Mouse (Mus musculus) G1E (cell line): ENCODE measurements around the gene Mtap. TPM values are rescaled to one million over a fixed set of nuclear protein-coding genes. Genes with fewer than 3 reads are reported as not detected.
A peak's percentile ranks its signal among the peaks of the same experiment; 100 is the strongest.

Source experiments
- ATAC-seq: 2 replicates; pipeline ENCODE4 v1.8.0; 2016; ENCODE audit warnings: mild to moderate bottlenecking; ENCODE audit not compliant: insufficient number of reproducible peaks, poor library complexity, low FRiP score, severe bottlenecking; ENCODE audit errors: extremely low read depth
- DNase-seq: peaks from one replicate; pipeline ENCODE4 v3.0.0; 2012; ENCODE audit warnings: low spot score
- H3K27me3 ChIP-seq: 2 replicates; pipeline ENCODE4 v1.6.1; 2012; ENCODE audit warnings: mild to moderate bottlenecking, low read length, inconsistent platforms; ENCODE audit not compliant: insufficient read depth
- H3K36me3 ChIP-seq: replicated peaks from 2 replicates; pipeline ENCODE3; 2012; ENCODE audit warnings: mild to moderate bottlenecking, inconsistent platforms
- H3K4me1 ChIP-seq: 2 replicates; pipeline ENCODE4 v1.6.1; 2012; ENCODE audit warnings: low read depth, low read length, inconsistent platforms, mixed read lengths; ENCODE audit not compliant: insufficient read depth
- H3K4me3 ChIP-seq: 2 replicates; pipeline ENCODE4 v1.5.1; 2012; ENCODE audit warnings: low read depth, mild to moderate bottlenecking, inconsistent platforms, low read length, moderate library complexity, mixed read lengths
- H3K9me3 ChIP-seq: replicated peaks from 2 replicates; pipeline ENCODE4 v1.6.1; 2012; ENCODE audit warnings: inconsistent platforms
- CTCF ChIP-seq: IDR thresholded peaks from 2 replicates; pipeline ENCODE4 v1.5.1; 2012; ENCODE audit warnings: low read depth, low read length, inconsistent platforms, mixed read lengths
- GATA1 ChIP-seq: IDR thresholded peaks from 2 replicates; pipeline ENCODE4 v1.6.1; 2012; ENCODE audit warnings: borderline replicate concordance, low read length, inconsistent platforms, mixed read lengths
- GATA2 ChIP-seq: IDR thresholded peaks from 2 replicates; pipeline ENCODE4 v1.6.1; 2012; ENCODE audit warnings: low read depth, low read length, inconsistent platforms, borderline replicate concordance
- POLR2AphosphoS5 ChIP-seq: IDR thresholded peaks from 2 replicates; pipeline ENCODE4 v1.6.1; 2012; ENCODE audit warnings: low read depth, low read length, inconsistent platforms; ENCODE audit not compliant: insufficient replicate concordance
- TAL1 ChIP-seq: conservative IDR thresholded peaks from 2 replicates; pipeline ENCODE4 v1.6.1; 2012; ENCODE audit warnings: low read depth, low read length, inconsistent platforms, mixed read lengths
- polyA plus RNA-seq: library from polyadenylated mRNA; stranded (reverse); fragments of >175 nt; gene quantifications from 2 replicates; pipeline ENCODE4 v1.2.3, GENCODE M21; 2012
- total RNA-seq, 2 experiments: library from RNA; stranded (forward) in 1 of 2; stranded (reverse) in 1 of 2; fragments of 200-1000 nt in 1 of 2; fragments of >200 nt in 1 of 2; fragmentation: Nextera tagmentation in 1 of 2; gene quantifications; 2 replicates each; pipeline ENCODE4 v1.2.3; 2014 to 2017

Mtap gene
- total and polyA plus RNA-seq, 3 experiments = 0.27 TPM; not detected in 2

GRCm38 (mm10) chr4:89128937-89129277, 8.0 kb upstream of the Mtap start:
- Histone ChIP-seq H3K9me3 (peaks cover 13% of the 10 kb centered on the region), H3K4me1 (no peaks in the 10 kb centered on the region), H3K36me3 (no peaks in the 10 kb centered on the region), H3K27me3 (no peaks in the 10 kb centered on the region), H3K4me3 (no peak overlapping the region)
- DNase-seq (no peak), ATAC-seq (no peak)
- TF ChIP-seq GATA2 = no peak
- TF ChIP-seq TAL1 = no peak
- no peak for TF ChIP-seq POLR2AphosphoS5
- no peak for TF ChIP-seq GATA1
- TF ChIP-seq CTCF = no peak

GRCm38 (mm10) chr4:89129311-89129913, 7.5 kb upstream of the Mtap start:
- no peaks in the 10 kb centered on the region for H3K36me3 ChIP-seq
- peaks cover 11% of the 10 kb centered on the region for H3K9me3 ChIP-seq
- TF ChIP-seq POLR2AphosphoS5 (no peak), GATA2 (no peak), GATA1 (no peak), TAL1 (no peak), CTCF (no peak)
- no peaks in the 10 kb centered on the region for H3K4me1 ChIP-seq
- H3K4me3 ChIP-seq = no peak overlapping the region
- peak; percentile 8; the same call in 1 of the 2 replicates for ATAC-seq
- DNase-seq = no peak
- no peaks in the 10 kb centered on the region for H3K27me3 ChIP-seq

- no peak for ATAC-seq
- Histone ChIP-seq H3K4me3 (no peak overlapping the region), H3K27me3 (no peaks in the 10 kb centered on the region), H3K36me3 (no peaks in the 10 kb centered on the region), H3K9me3 (peaks cover 23% of the 10 kb centered on the region), H3K4me1 (no peaks in the 10 kb centered on the region)
- DNase-seq = no peak
- no peak for TF ChIP-seq GATA1
- no peak for TF ChIP-seq GATA2
- TF ChIP-seq POLR2AphosphoS5 = no peak
- no peak for TF ChIP-seq TAL1
Observed at GRCm38 (mm10) chr4:89131795-89132194, 5.1 kb upstream of the Mtap start.

GRCm38 (mm10) chr4:89136356-89136755, 566 bp upstream of the Mtap start:
- ATAC-seq (no peak), DNase-seq (no peak)
- Histone ChIP-seq H3K9me3 (peaks cover 45% of the 10 kb centered on the region), H3K36me3 (no peaks in the 10 kb centered on the region), H3K4me1 (no peaks in the 10 kb centered on the region), H3K27me3 (no peaks in the 10 kb centered on the region), H3K4me3 (no peak overlapping the region)
- no peak for TF ChIP-seq POLR2AphosphoS5
- no peak for TF ChIP-seq GATA1
- no peak for TF ChIP-seq GATA2
- no peak for TF ChIP-seq TAL1
- TF ChIP-seq CTCF = no peak

- peaks cover 56% of the 10 kb centered on the region for H3K9me3 ChIP-seq
- TF ChIP-seq GATA1 (no peak), GATA2 (no peak), CTCF (no peak), POLR2AphosphoS5 (no peak), TAL1 (no peak)
- no peaks in the 10 kb centered on the region for H3K36me3 ChIP-seq
- no peaks in the 10 kb centered on the region for H3K27me3 ChIP-seq
- ATAC-seq (no peak), DNase-seq (no peak)
- no peaks in the 10 kb centered on the region for H3K4me1 ChIP-seq
- H3K4me3 ChIP-seq = no peak overlapping the region; the same call in 1 of the 2 replicates
Observed at GRCm38 (mm10) chr4:89137542-89138360, 829 bp downstream of the Mtap start.

GRCm38 (mm10) chr4:89138361-89138651, 1.4 kb downstream of the Mtap start:
- Histone ChIP-seq H3K27me3 (no peaks in the 10 kb centered on the region), H3K4me3 (no peak overlapping the region), H3K4me1 (no peaks in the 10 kb centered on the region), H3K9me3 (peaks cover 58% of the 10 kb centered on the region), H3K36me3 (no peaks in the 10 kb centered on the region)
- no peak for TF ChIP-seq GATA1
- TF ChIP-seq GATA2 = no peak
- TF ChIP-seq CTCF = no peak
- TF ChIP-seq POLR2AphosphoS5 = no peak
- TF ChIP-seq TAL1 = no peak
- DNase-seq (no peak), ATAC-seq (no peak)

- H3K27me3 ChIP-seq = no peaks in the 10 kb centered on the region
- H3K4me1 ChIP-seq = no peaks in the 10 kb centered on the region
- DNase-seq (no peak), ATAC-seq (no peak)
- H3K4me3 ChIP-seq = no peak overlapping the region
- H3K36me3 ChIP-seq = no peaks in the 10 kb centered on the region
- H3K9me3 ChIP-seq = peaks cover 65% of the 10 kb centered on the region
- TF ChIP-seq GATA2 (no peak), POLR2AphosphoS5 (no peak), TAL1 (no peak), GATA1 (no peak), CTCF (no peak)
Observed at GRCm38 (mm10) chr4:89140832-89141231, 3.9 kb downstream of the Mtap start.
